8 mouse cellular contexts compared by ENCODE assay signal in genomic region chr7:92876538-92876937, GRCm38 (mm10). TPM values are rescaled to one million over a fixed set of nuclear protein-coding genes. Genes with fewer than 3 reads are reported as not detected.
DNase-seq lines count a peak whose midpoint lies in the region; ATAC-seq and TF ChIP-seq lines count a peak whose summit lies in the region.

No protein-coding gene starts in this region.

- H3K27ac ChIP-seq in gastrocnemius, adult 2 months: peak overlapping the region; percentile 97
- H3K27ac ChIP-seq in hindbrain, embryonic 12.5 days: no peak overlapping the region
- H3K27ac ChIP-seq in macrophage: peak overlapping the region; percentile 95

- H3K9ac ChIP-seq in hindbrain, embryonic 12.5 days: peak overlapping the region; percentile 6; the same call in 1 of the 2 replicates

- ATAC-seq in hindbrain, embryonic 12.5 days (ENCODE audit: low FRiP score): no peak

- H3K79me2 ChIP-seq in macrophage (ENCODE audit: inconsistent target): peaks cover 61% of the 10 kb centered on the region

- DNase-seq in gastrocnemius, adult 2 months: no peak
- no peak for DNase-seq in gastrocnemius, postnatal 25 days
- peak; percentile 39 for DNase-seq in NIH3T3 (ENCODE audit: low read depth)
- no peak for DNase-seq in adrenal gland, adult 18-20 months (ENCODE audit: low spot score in 2 of 2)
- DNase-seq in MN1 (ENCODE audit: low spot score): no peak
- no peak for DNase-seq in layer of hippocampus, adult 9-10 months (ENCODE audit: low spot score)

- intact Hi-C loops in gastrocnemius, adult 2 months (cut with DNase I): no loop called here

- no peaks in the 10 kb centered on the region for H3K9me3 ChIP-seq in hindbrain, embryonic 12.5 days (replicated peaks)

- H3K4me2 ChIP-seq in hindbrain, embryonic 12.5 days (replicated peaks): peak overlapping the region; percentile 27

- 47% methylated on average over 7 of the region's 7 CpGs for WGBS in hindbrain, embryonic 12.5 days
- WGBS in macrophage (ENCODE audit: missing documents): 4% methylated on average over 7 of the region's 7 CpGs

- H3K4me1 ChIP-seq in hindbrain, embryonic 12.5 days: peaks cover 24% of the 10 kb centered on the region

- peak overlapping the region; percentile 89 for H3K4me3 ChIP-seq in gastrocnemius, adult 2 months
- H3K4me3 ChIP-seq in hindbrain, embryonic 12.5 days: peak overlapping the region; percentile 10; the same call in 1 of the 2 replicates
- H3K4me3 ChIP-seq in macrophage (ENCODE audit: inconsistent target): peak overlapping the region; percentile 76

- TF ChIP-seq CTCF in gastrocnemius, adult 2 months (IDR thresholded peaks at IDR 0.05): no peak

- H3K27me3 ChIP-seq in hindbrain, embryonic 12.5 days: no peaks in the 10 kb centered on the region

- H3K36me3 ChIP-seq in hindbrain, embryonic 12.5 days: no peaks in the 10 kb centered on the region
- no peaks in the 10 kb centered on the region for H3K36me3 ChIP-seq in macrophage (ENCODE audit: inconsistent target)

RNA-seq across cellular contexts. Expression of gene Prcp, which starts 2.3 kb away (rescaled TPM):
- 1 to 10 TPM; 2.9 to 3.5 TPM for total RNA-seq in gastrocnemius, adult 2 months (2021)
- total RNA-seq in gastrocnemius, postnatal 25 days (2021): 1 to 10 TPM; 3.7 to 6.6 TPM
- polyA plus RNA-seq in hindbrain, embryonic 12.5 days (2016; fragmentation: Nextera tagmentation; extraction: Ambion mirVana): 23.2 and 24.7 TPM in 2 replicates
- 10 to 100 TPM; 13.1 to 93.7 (median 67.0) TPM for total RNA-seq in macrophage (2018; cell fraction: chromatin; rRNA removed)
- 100 to 1,000 TPM in 11 of 26 experiments, 10 to 100 TPM in 15; 59.1 to 138 (median 90.6) TPM for total RNA-seq in macrophage (2018; cell fraction: cytosol; rRNA removed)
- 100 to 1,000 TPM in 6 of 26 experiments, 10 to 100 TPM in 20; 28.4 to 147 (median 90.0) TPM for total RNA-seq in macrophage (2018; cell fraction: nucleus; rRNA removed)
- polyA plus RNA-seq in macrophage (2018): 48.9 to 131 TPM (median 120 TPM) in 3 replicates
- total RNA-seq in adrenal gland, adult 18-20 months (2021): 10 to 100 TPM; 12.1 to 13.4 TPM

RNA-seq across cellular contexts. Expression of gene Ddias, which starts 2.5 kb away (rescaled TPM):
- under 1 TPM in 1 of 2 experiments, not detected in 1; 0.06 TPM for total RNA-seq in gastrocnemius, adult 2 months (2021)
- total RNA-seq in gastrocnemius, postnatal 25 days (2021): under 1 TPM in 1 of 2 experiments, not detected in 1; 0.24 TPM
- polyA plus RNA-seq in hindbrain, embryonic 12.5 days (2016; fragmentation: Nextera tagmentation; extraction: Ambion mirVana): 13.3 and 13.5 TPM in 2 replicates
- 1 to 10 TPM in 24 of 26 experiments, under 1 TPM in 2; 0.42 to 5.3 (median 2.6) TPM for total RNA-seq in macrophage (2018; cell fraction: chromatin; rRNA removed)
- total RNA-seq in macrophage (2018; cell fraction: cytosol; rRNA removed): 1 to 10 TPM; 1.3 to 3.3 (median 2.3) TPM
- total RNA-seq in macrophage (2018; cell fraction: nucleus; rRNA removed): 1 to 10 TPM; 1.0 to 6.3 (median 2.3) TPM
- 0.74 to 3.9 TPM (median 2.4 TPM) in 3 replicates for polyA plus RNA-seq in macrophage (2018)
- under 1 TPM; 0.42 to 0.86 TPM for total RNA-seq in adrenal gland, adult 18-20 months (2021)

Comparison
In these comparisons a context has a peak if more than half of its experiments do, and no peak if none do; other contexts are left out.
1. H3K4me3 ChIP-seq: peak in every context shown above with its lines; median percentile 89 in gastrocnemius, adult 2 months; 76 in macrophage; 10 in hindbrain, embryonic 12.5 days.